Mouse (Mus musculus): ENCODE measurements around the gene Prap1. TPM values are rescaled to one million over a fixed set of nuclear protein-coding genes. Genes with fewer than 3 reads are reported as not detected.
A peak's percentile ranks its signal among the peaks of the same experiment; 100 is the strongest.

Gene Prap1
- polyA plus RNA-seq, 1 experiment from 2014 or later, result 487 TPM

DNA sequence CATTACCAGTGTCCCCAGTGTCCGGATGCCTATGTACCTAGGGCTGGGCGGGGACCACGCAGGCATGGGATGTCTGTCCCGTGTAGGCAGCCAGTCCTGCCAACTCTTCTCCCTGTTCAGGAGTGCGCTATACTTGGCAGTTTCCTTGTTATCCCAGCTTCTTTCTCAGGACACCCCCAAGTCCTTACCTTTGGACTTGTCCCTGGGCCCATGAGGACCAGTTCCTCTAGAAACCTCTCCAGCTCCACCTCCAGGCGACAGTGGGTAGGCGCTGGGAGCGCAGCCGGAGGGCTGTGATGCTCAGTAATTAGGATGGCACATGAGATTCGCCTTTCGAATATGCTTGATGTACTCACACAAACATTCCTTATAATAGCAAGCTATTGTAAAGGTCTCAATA, 30.9 kb upstream of the Prap1 start:
- Histone ChIP-seq H3K4me1 (replicated peaks) (peaks cover 23% of the 10 kb centered on the region), H3K36me3 (no peaks in the 10 kb centered on the region), H3K4me3 (replicated peaks) (no peak overlapping the region), H3K27ac (no peak overlapping the region), H3K27me3 (replicated peaks) (peaks cover 76% of the 10 kb centered on the region), H3K9ac (no peak overlapping the region), H3K9me3 (no peaks in the 10 kb centered on the region), H3K4me2 (replicated peaks) (peak overlapping the region; percentile 86; the same call in 1 of the 2 replicates)
- ATAC-seq, result peak; percentile 55
- WGBS, result 17% methylated on average over 11 of the region's 11 CpGs

DNA sequence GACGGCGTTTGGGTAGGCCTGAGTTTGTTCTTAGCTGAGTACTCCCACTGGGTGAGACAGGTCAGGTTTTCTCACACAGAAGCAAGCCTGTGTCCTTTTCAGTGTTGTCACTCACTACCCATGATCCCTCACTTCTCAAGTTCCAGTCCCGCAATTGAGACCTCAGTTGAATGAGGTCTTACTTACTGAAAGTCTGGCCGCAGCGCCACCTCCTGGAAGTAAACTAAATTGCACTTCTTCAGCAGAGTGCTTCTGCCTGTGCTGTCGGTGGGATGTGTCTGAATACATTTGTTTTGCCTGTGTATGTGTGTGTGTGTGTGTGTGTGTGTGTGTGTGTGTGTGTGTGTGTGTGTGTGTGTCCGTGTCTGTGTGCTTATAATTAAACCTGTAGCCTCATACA, 30.1 kb upstream of the Prap1 start:
- H3K9me3 ChIP-seq, result no peaks in the 10 kb centered on the region
- H3K9ac ChIP-seq, result no peak overlapping the region
- peaks cover 18% of the 10 kb centered on the region for H3K4me1 ChIP-seq (replicated peaks)
- no peak overlapping the region for H3K4me2 ChIP-seq (replicated peaks)
- WGBS, result 17% methylated on average over 7 of the region's 7 CpGs
- ATAC-seq, result no peak
- peaks cover 68% of the 10 kb centered on the region for H3K27me3 ChIP-seq (replicated peaks)
- no peaks in the 10 kb centered on the region for H3K36me3 ChIP-seq
- H3K27ac ChIP-seq, result no peak overlapping the region
- no peak overlapping the region for H3K4me3 ChIP-seq (replicated peaks)

DNA sequence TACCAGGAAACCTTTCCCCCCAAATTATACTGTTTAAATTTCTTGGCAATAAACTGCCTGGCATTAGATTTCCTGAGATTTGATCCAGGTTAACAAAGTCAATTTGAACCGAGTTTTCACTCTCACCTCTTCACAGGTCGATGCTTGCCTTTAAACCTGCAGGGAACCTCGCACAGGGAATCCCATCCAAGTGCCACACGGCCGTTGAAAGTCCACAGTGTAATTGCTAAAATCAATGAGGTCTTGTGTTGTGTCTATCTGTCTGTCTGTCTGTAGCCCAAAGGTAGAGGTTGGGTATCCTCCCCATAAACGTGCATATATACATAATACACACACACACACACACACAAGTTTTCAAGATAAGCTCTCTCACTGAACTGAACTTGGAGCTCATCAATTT, 25.8 kb upstream of the Prap1 start:
- no peak overlapping the region for H3K27ac ChIP-seq
- no peak overlapping the region for H3K4me2 ChIP-seq (replicated peaks)
- no peak overlapping the region for H3K4me3 ChIP-seq (replicated peaks)
- H3K4me1 ChIP-seq (replicated peaks), result peaks cover 6% of the 10 kb centered on the region; the same call in 1 of the 2 replicates
- no peak for ATAC-seq
- H3K9ac ChIP-seq, result no peak overlapping the region
- H3K9me3 ChIP-seq, result no peaks in the 10 kb centered on the region
- peaks cover 25% of the 10 kb centered on the region for H3K27me3 ChIP-seq (replicated peaks)
- H3K36me3 ChIP-seq, result no peaks in the 10 kb centered on the region
- 53% methylated on average over 6 of the region's 6 CpGs for WGBS

DNA sequence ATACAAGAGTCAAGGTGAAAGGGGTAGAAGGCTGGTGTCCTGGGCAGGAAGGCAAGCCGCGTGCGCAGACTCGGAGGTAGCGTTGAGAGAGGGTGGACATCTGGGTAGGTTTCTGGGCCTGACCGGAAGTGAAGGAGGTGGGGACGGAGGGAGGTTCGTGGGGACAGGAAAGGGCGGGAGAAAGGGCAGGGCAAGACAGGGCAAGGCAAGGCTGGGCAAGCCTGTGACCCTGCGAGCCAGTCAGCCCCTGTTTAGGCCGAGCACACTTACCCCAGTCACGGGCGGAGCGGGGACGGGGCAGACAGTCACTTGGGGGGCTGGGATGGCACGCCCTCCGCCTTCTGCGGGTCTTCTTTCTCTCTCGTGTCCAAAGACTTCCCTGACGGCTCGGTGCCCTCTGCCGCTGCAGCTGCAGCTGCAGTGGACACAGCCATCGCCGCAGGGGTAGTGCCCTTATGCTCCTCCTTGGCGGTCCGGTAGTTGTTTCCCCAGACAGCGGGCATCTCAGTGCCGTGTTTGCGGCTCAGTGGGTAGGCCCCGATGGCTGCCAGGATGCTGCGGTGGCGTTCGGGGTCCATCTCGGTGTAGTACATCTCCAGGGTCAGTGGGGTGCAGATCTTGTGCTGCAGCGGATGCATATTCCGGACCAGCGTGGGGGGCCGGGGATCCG, 23.0 kb upstream of the Prap1 start:
- WGBS, result 36% methylated on average over 39 of the region's 39 CpGs
- peak overlapping the region; percentile 3; the same call in 1 of the 2 replicates for H3K9ac ChIP-seq
- ATAC-seq, result 0 out of 2 replicates have a peak, but pooled peaks have one; percentile 12

DNA sequence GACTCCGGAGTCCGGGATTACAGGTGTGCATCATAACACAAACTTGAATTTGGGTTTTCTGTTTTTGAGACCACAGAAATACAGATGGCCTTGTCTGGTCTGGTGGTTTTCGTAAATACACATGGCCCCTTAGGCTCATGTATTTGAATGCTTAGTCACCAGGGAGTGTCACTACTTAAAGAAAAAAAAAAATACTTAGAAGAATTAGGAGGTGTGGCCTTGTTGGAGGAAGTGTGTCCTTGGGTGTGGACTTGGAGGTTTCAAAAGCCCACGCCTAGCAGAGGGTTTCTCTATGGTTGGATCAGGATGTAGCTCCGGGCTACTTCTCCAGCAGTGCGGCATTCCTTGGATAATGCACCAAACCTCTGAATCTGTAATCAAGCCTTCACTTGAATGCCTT, 15.5 kb upstream of the Prap1 start:
- Histone ChIP-seq H3K36me3 (no peaks in the 10 kb centered on the region), H3K9me3 (no peaks in the 10 kb centered on the region), H3K4me3 (replicated peaks) (no peak overlapping the region), H3K27ac (no peak overlapping the region), H3K4me1 (replicated peaks) (0 out of 2 replicates have a peak, but pooled peaks cover 5% of the 10 kb centered on the region), H3K9ac (no peak overlapping the region), H3K4me2 (replicated peaks) (no peak overlapping the region), H3K27me3 (replicated peaks) (peaks cover 38% of the 10 kb centered on the region)
- no peak for ATAC-seq
- WGBS, result 71% methylated on average over 6 of the region's 6 CpGs

More for the DNA sequence above, 23.0 kb upstream of the Prap1 start:
- H3K27me3 ChIP-seq (replicated peaks), result peaks cover 4% of the 10 kb centered on the region
- no peaks in the 10 kb centered on the region for H3K36me3 ChIP-seq
- H3K4me3 ChIP-seq (replicated peaks), result peak overlapping the region; percentile 22
- H3K4me2 ChIP-seq (replicated peaks), result peak overlapping the region; percentile 62
- H3K9me3 ChIP-seq, result no peaks in the 10 kb centered on the region
- peaks cover 6% of the 10 kb centered on the region; the same call in 1 of the 2 replicates for H3K4me1 ChIP-seq (replicated peaks)
- no peak overlapping the region for H3K27ac ChIP-seq

DNA sequence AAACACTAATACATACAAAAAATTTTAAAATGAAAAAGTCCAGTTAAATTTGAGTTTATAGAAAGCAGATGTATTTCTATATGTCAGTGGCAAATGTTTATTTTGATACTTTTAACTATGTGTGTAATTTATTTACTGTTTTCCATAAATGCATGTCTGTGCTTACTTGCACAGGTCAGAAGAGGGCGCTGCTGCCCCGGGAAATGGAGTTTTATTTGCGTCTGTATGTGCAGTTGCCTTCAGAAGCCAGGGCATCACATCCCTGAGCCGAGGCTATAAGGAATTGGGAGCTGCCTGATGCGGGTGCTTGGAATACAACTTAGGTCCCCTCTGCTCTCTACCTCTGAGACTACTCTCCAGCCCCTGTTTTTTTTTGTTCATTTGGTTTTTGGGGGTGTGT, 14.5 kb upstream of the Prap1 start:
- H3K36me3 ChIP-seq, result no peaks in the 10 kb centered on the region
- H3K27me3 ChIP-seq (replicated peaks), result peaks cover 38% of the 10 kb centered on the region
- no peak overlapping the region for H3K4me3 ChIP-seq (replicated peaks)
- H3K9me3 ChIP-seq, result no peaks in the 10 kb centered on the region
- ATAC-seq, result no peak
- H3K4me1 ChIP-seq (replicated peaks), result 0 out of 2 replicates have a peak, but pooled peaks cover 5% of the 10 kb centered on the region
- no peak overlapping the region for H3K27ac ChIP-seq
- no peak overlapping the region for H3K9ac ChIP-seq
- WGBS, result 8% methylated on average over 5 of the region's 5 CpGs
- H3K4me2 ChIP-seq (replicated peaks), result no peak overlapping the region

DNA sequence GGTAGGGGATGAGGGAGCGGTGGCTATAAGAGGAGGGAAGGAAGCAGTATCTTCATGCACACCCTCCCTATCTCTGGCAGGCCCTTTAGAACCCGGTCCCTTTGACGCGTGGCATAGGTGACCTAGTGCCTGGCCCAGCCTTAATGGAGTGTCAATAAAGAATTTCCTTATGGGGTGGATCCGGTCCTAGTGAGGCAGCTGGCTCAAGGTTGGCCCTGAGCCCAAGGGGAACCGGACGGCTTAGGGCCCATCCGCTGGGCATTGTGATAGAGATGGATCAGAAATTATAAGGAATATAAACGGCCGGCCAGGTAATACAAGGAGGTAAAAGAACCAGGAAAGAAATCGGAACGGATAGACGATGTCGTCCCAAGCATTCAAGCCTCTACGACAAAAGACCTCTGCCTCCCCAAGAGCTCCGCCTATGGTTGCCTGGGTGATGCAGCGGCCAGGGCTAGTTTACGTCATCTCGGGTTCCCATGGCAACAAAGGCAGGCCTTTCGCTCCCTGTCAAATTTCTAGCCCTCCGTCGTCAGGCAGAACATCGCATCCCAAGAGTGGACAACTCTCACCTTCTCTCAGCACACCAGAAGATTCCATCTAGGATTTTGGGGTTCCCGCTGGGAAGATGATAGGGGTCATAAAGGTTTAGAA, 12.6 kb upstream of the Prap1 start:
- peak; percentile 75 for ATAC-seq

DNA sequence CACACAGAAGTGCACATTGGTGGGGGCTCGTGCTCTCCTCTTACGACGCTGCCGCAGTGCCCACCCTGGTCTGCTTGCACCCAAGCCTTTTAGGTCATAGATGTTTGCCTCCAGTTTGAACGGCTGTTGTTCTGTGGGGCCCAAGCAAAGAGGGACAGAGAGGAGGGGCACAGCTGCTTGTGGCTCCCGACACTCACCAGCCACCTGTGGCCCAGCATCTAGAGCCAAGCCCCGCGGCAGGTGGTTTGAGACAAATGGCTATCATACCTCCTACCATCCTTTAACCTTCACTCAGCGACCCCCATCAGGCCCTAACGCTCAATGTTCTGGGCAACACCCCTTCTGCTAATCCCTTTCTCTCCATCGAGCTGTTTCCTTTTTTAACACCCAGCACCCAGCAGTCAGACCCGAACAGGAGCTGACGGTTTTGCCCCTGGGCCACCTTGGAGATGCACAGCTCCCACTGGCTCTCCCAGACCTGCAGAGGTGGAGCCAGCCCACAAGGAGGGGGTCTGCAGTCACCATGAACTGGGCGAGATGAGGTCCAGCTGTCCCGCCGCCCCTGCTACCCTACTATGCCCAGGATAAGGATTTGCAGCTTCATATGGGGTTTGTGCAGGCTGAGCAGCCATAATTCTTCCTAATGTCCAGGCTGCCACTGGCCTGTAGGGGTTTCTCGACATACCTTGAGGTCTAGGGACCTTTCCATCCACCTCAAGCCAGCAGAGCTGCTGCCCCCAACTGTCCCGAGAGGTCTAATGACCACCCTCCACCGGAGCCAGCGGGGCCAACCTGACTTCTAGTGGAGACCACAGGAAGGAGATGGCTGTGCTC, 11.6 kb upstream of the Prap1 start:
- peaks cover 38% of the 10 kb centered on the region for H3K27me3 ChIP-seq (replicated peaks)
- no peak overlapping the region for H3K4me3 ChIP-seq (replicated peaks)
- 0 out of 2 replicates have a peak, but pooled peaks cover 5% of the 10 kb centered on the region for H3K4me1 ChIP-seq (replicated peaks)
- H3K36me3 ChIP-seq, result no peaks in the 10 kb centered on the region
- 28% methylated on average over 20 of the region's 20 CpGs for WGBS
- H3K4me2 ChIP-seq (replicated peaks), result no peak overlapping the region; the same call in 1 of the 2 replicates
- ATAC-seq, result no peak
- H3K9ac ChIP-seq, result no peak overlapping the region
- H3K9me3 ChIP-seq, result no peaks in the 10 kb centered on the region
- no peak overlapping the region for H3K27ac ChIP-seq

More for the DNA sequence above, 12.6 kb upstream of the Prap1 start:
- Histone ChIP-seq H3K4me3 (replicated peaks) (peak overlapping the region; percentile 20), H3K9me3 (no peaks in the 10 kb centered on the region), H3K27me3 (replicated peaks) (peaks cover 38% of the 10 kb centered on the region), H3K27ac (no peak overlapping the region), H3K9ac (no peak overlapping the region), H3K4me2 (replicated peaks) (peak overlapping the region; percentile 55), H3K36me3 (no peaks in the 10 kb centered on the region), H3K4me1 (replicated peaks) (0 out of 2 replicates have a peak, but pooled peaks cover 5% of the 10 kb centered on the region)
- 4% methylated on average over 24 of the region's 24 CpGs for WGBS

DNA sequence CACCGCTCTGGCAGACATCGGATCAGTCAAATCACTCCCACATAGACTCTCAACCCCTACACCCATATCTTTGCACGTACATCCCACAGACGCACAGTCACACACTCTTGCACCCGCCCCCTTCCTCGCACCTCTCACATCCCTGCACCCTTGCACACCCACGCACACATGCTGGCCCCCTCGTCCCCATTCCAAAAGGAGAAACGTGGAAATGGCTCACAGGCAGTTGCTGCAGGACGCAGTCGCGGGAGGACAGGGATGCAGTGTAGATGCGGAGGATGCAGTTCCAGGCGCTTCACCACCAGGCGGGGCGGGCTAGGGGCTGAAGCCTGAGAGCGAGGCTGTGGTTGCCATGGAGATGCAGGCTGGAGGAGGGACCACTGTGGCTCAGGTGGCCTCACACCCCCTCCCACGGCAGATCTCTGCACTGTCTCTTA, 10.9 kb upstream of the Prap1 start, which contains the start of gene Caly:
Gene Caly, minus strand, starts transcription at position 307 of the 437 bp plus-strand sequence.
- peak within 1 kb of the TSS; percentile 6; the same call in 1 of the 2 replicates for H3K4me2 ChIP-seq (replicated peaks)
- peaks cover 38% of the 10 kb centered on the region for H3K27me3 ChIP-seq (replicated peaks)
- no peak within 1 kb of the TSS for H3K4me3 ChIP-seq (replicated peaks)
- WGBS, result 10% methylated on average over 18 of the region's 18 CpGs
- H3K27ac ChIP-seq, result no peak within 1 kb of the TSS
- H3K36me3 ChIP-seq, result no peaks in the 10 kb centered on the region
- 0 out of 2 replicates have a peak, but pooled peaks cover 5% of the 10 kb centered on the region for H3K4me1 ChIP-seq (replicated peaks)
- ATAC-seq, result peak; percentile 41; the same call in 1 of the 2 replicates
- no peaks in the 10 kb centered on the region for H3K9me3 ChIP-seq
- H3K9ac ChIP-seq, result no peak within 1 kb of the TSS

DNA sequence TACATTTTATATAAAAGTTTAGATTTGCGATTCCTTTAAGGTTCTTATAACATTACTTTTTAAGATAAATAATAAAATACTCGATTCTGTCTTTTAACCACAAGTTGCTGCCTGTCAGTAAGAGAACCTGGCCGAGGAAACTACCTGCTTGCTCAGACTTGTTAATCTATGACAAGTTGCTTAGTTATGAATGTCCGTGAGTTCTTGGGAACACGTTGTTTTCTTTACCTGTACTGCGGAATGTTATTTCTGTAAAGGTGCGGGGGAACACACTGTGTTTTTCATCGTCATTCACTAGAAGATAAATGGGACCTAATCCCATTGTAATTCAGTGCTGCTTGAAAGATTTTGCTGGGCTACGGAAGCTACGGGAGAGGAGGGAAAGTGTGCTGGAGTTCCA, 2.6 kb upstream of the Prap1 start:
- no peaks in the 10 kb centered on the region for H3K36me3 ChIP-seq

DNA sequence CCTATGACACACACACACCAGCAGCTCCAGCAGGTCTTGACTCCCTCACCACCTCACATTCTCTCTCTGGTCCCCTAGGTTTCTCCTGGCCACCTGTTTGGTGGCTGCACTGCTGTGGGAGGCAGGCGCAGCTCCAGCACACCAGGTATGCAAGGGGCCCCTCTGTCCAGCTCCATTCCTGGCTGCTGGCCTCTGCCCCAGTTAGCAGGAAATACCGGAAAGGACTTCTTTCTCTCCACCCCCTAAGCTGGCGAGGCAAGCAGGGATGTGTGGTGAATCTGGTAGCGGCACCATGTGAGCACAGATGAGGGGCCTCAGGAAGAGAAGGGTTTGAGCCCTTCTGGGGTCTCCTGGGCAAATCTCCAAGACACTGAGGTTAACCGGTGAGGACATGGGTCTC, 1.8 kb downstream of the Prap1 start:
- peak overlapping the region; percentile 37; the same call in 1 of the 2 replicates for H3K27ac ChIP-seq
- no peak overlapping the region for H3K9ac ChIP-seq
- peak; percentile 55 for ATAC-seq
- 39% methylated on average over 5 of the region's 5 CpGs for WGBS
- H3K4me3 ChIP-seq (replicated peaks), result 0 out of 2 replicates have a peak overlapping the region, but pooled peaks have one; percentile 2
- no peaks in the 10 kb centered on the region for H3K27me3 ChIP-seq (replicated peaks)
- H3K9me3 ChIP-seq, result no peaks in the 10 kb centered on the region
- H3K4me2 ChIP-seq (replicated peaks), result peak overlapping the region; percentile 47
- 0 out of 2 replicates have a peak, but pooled peaks cover 13% of the 10 kb centered on the region for H3K4me1 ChIP-seq (replicated peaks)
- no peaks in the 10 kb centered on the region for H3K36me3 ChIP-seq

More for the DNA sequence above, 2.6 kb upstream of the Prap1 start:
- ATAC-seq, result no peak
- no peaks in the 10 kb centered on the region for H3K9me3 ChIP-seq
- WGBS, result 79% methylated on average over 10 of the region's 10 CpGs
- no peak overlapping the region for H3K9ac ChIP-seq
- H3K4me2 ChIP-seq (replicated peaks), result no peak overlapping the region
- H3K4me3 ChIP-seq (replicated peaks), result no peak overlapping the region
- no peak overlapping the region for H3K27ac ChIP-seq
- H3K4me1 ChIP-seq (replicated peaks), result 0 out of 2 replicates have a peak, but pooled peaks cover 9% of the 10 kb centered on the region
- no peaks in the 10 kb centered on the region for H3K27me3 ChIP-seq (replicated peaks)
